Mouse (Mus musculus) adrenal gland, adult 10 weeks (tissue): ENCODE measurements around the gene Gm45015. TPM values are rescaled to one million over a fixed set of nuclear protein-coding genes. Genes with fewer than 3 reads are reported as not detected.

Source experiments
- polyA plus RNA-seq: library from polyadenylated mRNA; stranded (reverse); fragments of 350-450 nt; fragmentation: Illumina TruSeq; extraction: RNeasy Lipid Tissue Mini Kit (QIAGEN cat#74804); gene quantifications from one replicate; pipeline ENCODE4 v1.2.3, GENCODE M21; 2014; ENCODE audit warnings: low read depth, low replicate concordance

Gene Gm45015
- polyA plus RNA-seq, result not detected

DNA sequence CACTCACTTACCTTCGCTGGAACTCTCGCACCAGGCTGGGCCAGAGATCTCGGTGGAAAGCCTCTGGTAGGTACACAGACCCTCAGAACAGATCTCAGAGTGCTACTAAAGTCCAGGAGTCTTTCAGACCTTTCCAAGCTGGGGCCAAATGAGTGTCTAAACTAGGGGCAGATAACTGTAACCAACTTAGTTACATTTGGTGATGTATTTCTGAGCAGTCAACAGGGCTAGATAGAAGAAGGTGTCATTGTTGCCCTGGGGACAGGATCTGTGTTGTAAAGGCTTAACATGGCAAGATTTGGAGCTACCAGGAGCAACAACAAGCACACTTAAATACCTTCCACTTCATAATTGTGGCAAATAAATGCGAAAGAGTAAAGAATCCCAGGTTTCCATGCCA lies at the start of gene Gm45015:
Gene Gm45015 (minus strand): TSS at position 101 of the 400 bp plus-strand sequence.

DNA sequence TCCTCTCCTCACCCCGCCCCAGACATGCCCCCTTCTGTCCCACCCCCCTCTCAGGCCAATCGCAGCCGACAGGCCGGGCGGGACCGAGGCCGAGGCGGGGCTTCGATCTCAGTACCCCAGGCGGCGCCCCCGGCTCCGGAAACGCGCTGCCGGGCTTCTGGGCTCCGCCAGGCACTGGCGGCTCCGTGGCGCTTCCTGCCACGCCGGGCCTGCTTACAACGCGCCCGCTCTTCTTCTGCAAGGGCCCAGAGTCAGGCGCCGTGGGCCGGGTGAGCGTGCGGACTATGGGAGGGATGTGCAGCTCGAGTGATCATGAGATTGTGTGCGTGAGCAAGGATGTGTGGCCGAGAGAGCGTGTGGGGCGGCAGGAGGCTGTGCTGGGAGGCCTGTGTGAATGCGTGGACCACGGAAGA lies 5.8 kb upstream of the Gm45015 start, which contains the start of gene Zfp275:
Gene Zfp275 (plus strand): TSS at position 139 of the 413 bp plus-strand sequence.

DNA sequence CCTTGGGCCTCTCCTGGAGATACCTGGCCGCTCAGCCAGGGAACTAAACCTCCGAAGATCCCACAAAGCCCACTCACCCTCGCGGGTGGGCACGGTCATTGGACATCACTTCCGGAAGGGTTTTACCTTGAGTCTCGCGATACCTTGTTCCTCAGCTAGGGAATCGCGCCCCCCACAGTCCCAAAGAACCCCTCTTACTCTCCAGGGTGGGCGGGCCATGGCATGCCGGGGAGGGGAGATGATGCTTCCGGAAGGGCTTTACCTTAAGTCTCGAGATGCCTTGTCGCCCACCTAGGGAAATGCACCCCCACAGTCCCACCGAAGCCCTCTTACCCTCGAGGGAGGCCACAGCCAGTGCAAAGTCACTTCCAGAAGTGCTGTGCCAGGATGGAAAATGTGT lies 43.8 kb downstream of the Gm45015 start, which contains the start of the genes Xlr5a and Xlr5c:
Gene Xlr5a (minus strand): TSS at position 101 of the 400 bp plus-strand sequence.
Gene Xlr5c (minus strand): TSS at position 101 of the 400 bp plus-strand sequence.

Other genes with a start within 250 kb of the Gm45015 start
- 1.7 TPM for gene Xlr3a, start 239.7 kb downstream of the Gm45015 start, polyA plus RNA-seq
- not detected for gene Gm14685, start 219.8 kb downstream of the Gm45015 start, polyA plus RNA-seq
- gene Xlr5b, start 188.0 kb downstream of the Gm45015 start, polyA plus RNA-seq, result not detected
- gene DXBay18, start 187.4 kb downstream of the Gm45015 start, polyA plus RNA-seq, result not detected
- gene Spin2d, start 159.9 kb downstream of the Gm45015 start, polyA plus RNA-seq, result not detected
- gene Xlr3b, start 144.6 kb downstream of the Gm45015 start, polyA plus RNA-seq, result 3.5 TPM
- gene Xlr4b, start 122.5 kb downstream of the Gm45015 start, polyA plus RNA-seq, result 1.2 TPM
- 12.1 TPM for gene F8a, start 108.5 kb downstream of the Gm45015 start, polyA plus RNA-seq
- gene Xlr4c, start 93.7 kb downstream of the Gm45015 start, polyA plus RNA-seq, result not detected
- not detected for gene Xlr3c, start 71.5 kb downstream of the Gm45015 start, polyA plus RNA-seq
- not detected for gene Xlr5a, start 43.9 kb downstream of the Gm45015 start, polyA plus RNA-seq
- not detected for gene Xlr5c, start 43.9 kb downstream of the Gm45015 start, polyA plus RNA-seq
- gene Zfp275, start 5.8 kb upstream of the Gm45015 start, polyA plus RNA-seq, result 41.2 TPM
- gene Gm18336, start 61.9 kb upstream of the Gm45015 start, polyA plus RNA-seq, result not detected
- gene Zfp92, start 74.3 kb upstream of the Gm45015 start, polyA plus RNA-seq, result 0.41 TPM
- not detected for gene Trex2, start 98.5 kb upstream of the Gm45015 start, polyA plus RNA-seq
- 15.5 TPM for gene Haus7, start 122.2 kb upstream of the Gm45015 start, polyA plus RNA-seq
- gene Bgn, start 146.8 kb upstream of the Gm45015 start, polyA plus RNA-seq, result 322 TPM
- gene Atp2b3, start 166.2 kb upstream of the Gm45015 start, polyA plus RNA-seq, result 7.0 TPM